Mouse (Mus musculus): ENCODE results near the gene Krt88. TPM values are rescaled to one million over a fixed set of nuclear protein-coding genes. Genes with fewer than 3 reads are reported as not detected.

Krt88 gene
- polyA plus RNA-seq, 1 experiment: not detected

DNA sequence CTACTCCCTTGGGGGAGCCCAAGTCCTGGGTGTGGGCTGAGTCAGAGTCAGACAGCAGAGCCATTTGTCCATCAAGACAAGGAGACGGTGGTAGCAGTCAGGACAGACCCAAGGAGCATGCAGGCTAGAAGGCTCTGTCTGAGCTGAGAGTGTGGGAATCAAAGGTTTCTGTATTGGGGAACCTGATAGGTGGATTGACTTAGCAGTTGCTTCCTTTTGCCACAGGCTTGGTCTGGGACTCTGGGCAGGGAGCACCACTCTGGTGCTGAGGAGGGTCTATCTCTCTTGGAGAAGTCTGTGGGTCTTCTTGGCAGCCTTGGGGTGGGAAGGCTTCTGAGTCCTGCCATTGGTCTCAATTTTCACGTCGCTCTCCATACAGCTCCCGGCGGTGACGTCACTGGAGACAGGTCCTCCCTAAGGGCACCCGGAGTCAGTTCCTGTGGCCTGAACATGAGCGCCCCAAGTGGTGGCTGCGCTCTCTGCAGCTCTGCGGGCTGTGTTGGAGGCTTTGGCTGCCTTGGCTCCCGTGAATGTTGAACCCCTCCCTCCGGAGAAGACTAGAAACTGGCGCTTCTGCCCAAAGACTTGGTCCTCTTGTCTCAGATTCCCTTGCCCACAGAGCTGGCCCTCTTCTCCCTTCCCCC lies 5.7 kb downstream of the Krt88 start:
- Histone ChIP-seq H3K27me3 (ENCODE audit: control insufficient read depth, insufficient read depth, low read length) (no peaks in the 10 kb centered on the region), H3K36me3 (ENCODE audit: control insufficient read depth, insufficient read depth, low read length) (no peaks in the 10 kb centered on the region), H3K27ac (ENCODE audit: insufficient read depth, low read length) (no peak overlapping the region), H3K4me1 (ENCODE audit: control insufficient read depth, insufficient read depth, insufficient read length) (no peaks in the 10 kb centered on the region), H3K4me3 (ENCODE audit: extremely low read depth, insufficient read depth, insufficient read length) (no peak overlapping the region)
- TF ChIP-seq CTCF (IDR thresholded peaks at IDR 0.05; ENCODE audit: extremely low read depth, insufficient read depth, insufficient read length, insufficient replicate concordance) (peak; percentile 44; the same call in 1 of the 2 replicates), POLR2A (IDR thresholded peaks at IDR 0.05; ENCODE audit: low read depth, low read length) (no peak)
- 12% methylated on average over 13 of the region's 13 CpGs for WGBS
- peak in 1 of 2 experiments; percentile 41 for DNase-seq (ENCODE audit: low read depth in 1 of 2, low spot score in 2 of 2)

DNA sequence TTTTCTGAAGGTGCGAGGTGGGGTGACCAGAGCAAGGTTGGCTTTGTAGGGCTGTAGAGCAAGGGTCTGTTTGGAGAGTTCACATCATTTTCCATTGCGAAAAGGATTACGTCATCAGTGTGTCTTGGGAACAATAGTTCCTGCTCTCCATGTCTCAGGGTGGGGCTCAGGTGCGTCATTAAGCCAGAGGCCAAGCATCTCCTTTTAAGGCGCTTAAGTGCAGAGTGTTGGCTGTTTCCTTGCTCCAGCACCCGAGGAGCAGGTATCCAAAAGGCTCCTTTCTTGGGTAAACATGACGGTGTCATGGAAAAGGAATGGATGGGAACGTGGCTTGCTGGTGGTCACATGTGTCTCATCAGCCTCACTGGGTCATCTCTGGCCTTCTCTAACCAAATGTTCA lies 7.2 kb downstream of the Krt88 start:
- Histone ChIP-seq H3K27ac (ENCODE audit: insufficient read depth, low read length) (no peak overlapping the region), H3K4me1 (ENCODE audit: control insufficient read depth, insufficient read depth, insufficient read length) (no peaks in the 10 kb centered on the region), H3K36me3 (ENCODE audit: control insufficient read depth, insufficient read depth, low read length) (no peaks in the 10 kb centered on the region), H3K27me3 (ENCODE audit: control insufficient read depth, insufficient read depth, low read length) (no peaks in the 10 kb centered on the region), H3K4me3 (ENCODE audit: extremely low read depth, insufficient read depth, insufficient read length) (no peak overlapping the region)
- DNase-seq (ENCODE audit: low read depth in 1 of 2, low spot score in 2 of 2): no peak
- TF ChIP-seq POLR2A (IDR thresholded peaks at IDR 0.05; ENCODE audit: low read depth, low read length) (no peak), CTCF (IDR thresholded peaks at IDR 0.05; ENCODE audit: extremely low read depth, insufficient read depth, insufficient read length, insufficient replicate concordance) (no peak)
- 88% methylated on average over 8 of the region's 8 CpGs for WGBS

DNA sequence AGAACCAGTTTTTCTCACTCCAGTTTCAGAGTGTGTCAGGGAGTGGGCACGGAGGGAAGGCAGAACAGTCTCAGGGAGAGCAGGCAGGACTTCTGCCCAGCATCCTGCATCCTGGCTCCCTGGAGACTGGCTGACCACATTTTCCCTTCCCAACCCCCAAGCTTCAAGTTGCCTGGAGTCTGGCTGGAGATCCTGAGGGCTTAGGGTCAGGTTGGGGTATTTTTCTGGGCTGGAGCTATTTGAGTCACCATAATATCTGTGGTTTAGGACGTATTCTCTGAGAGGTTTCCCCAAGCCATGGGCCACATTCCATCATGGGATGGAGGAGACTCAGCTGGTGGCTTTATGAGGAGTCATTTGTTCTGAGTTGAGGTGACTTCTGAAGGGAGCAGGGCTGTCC lies 7.7 kb downstream of the Krt88 start:
- Histone ChIP-seq H3K4me3 (ENCODE audit: extremely low read depth, insufficient read depth, insufficient read length) (no peak overlapping the region), H3K4me1 (ENCODE audit: control insufficient read depth, insufficient read depth, insufficient read length) (no peaks in the 10 kb centered on the region), H3K27me3 (ENCODE audit: control insufficient read depth, insufficient read depth, low read length) (no peaks in the 10 kb centered on the region), H3K27ac (ENCODE audit: insufficient read depth, low read length) (no peak overlapping the region), H3K36me3 (ENCODE audit: control insufficient read depth, insufficient read depth, low read length) (no peaks in the 10 kb centered on the region)
- 86% methylated on average over 2 of the region's 2 CpGs for WGBS
- TF ChIP-seq POLR2A (IDR thresholded peaks at IDR 0.05; ENCODE audit: low read depth, low read length) (no peak), CTCF (IDR thresholded peaks at IDR 0.05; ENCODE audit: extremely low read depth, insufficient read depth, insufficient read length, insufficient replicate concordance) (no peak)
- DNase-seq (ENCODE audit: low read depth in 1 of 2, low spot score in 2 of 2): no peak

DNA sequence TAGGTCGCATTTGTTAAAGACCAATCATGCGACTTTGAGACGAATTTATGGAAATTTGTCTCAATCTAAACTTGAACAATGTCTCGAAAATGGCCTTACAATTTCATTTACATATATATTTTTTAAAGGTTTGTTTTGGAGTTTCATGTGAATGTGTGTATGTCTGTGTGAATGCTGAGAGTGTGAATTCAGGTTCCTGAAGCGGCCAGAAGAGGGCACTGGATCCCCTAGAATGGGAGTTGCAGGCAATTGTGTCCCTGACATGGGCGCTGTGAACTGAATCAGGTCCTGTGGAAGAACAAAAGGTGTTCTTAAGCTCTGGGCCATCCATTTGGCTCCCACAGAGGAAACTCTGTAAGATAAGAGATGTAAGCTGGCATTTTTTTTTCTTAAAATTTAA lies 8.3 kb downstream of the Krt88 start:
- Histone ChIP-seq H3K4me1 (ENCODE audit: control insufficient read depth, insufficient read depth, insufficient read length) (no peaks in the 10 kb centered on the region), H3K27me3 (ENCODE audit: control insufficient read depth, insufficient read depth, low read length) (no peaks in the 10 kb centered on the region), H3K36me3 (ENCODE audit: control insufficient read depth, insufficient read depth, low read length) (no peaks in the 10 kb centered on the region), H3K4me3 (ENCODE audit: extremely low read depth, insufficient read depth, insufficient read length) (no peak overlapping the region), H3K27ac (ENCODE audit: insufficient read depth, low read length) (no peak overlapping the region)
- TF ChIP-seq POLR2A (IDR thresholded peaks at IDR 0.05; ENCODE audit: low read depth, low read length) (no peak), CTCF (IDR thresholded peaks at IDR 0.05; ENCODE audit: extremely low read depth, insufficient read depth, insufficient read length, insufficient replicate concordance) (no peak)
- WGBS: 91% methylated on average over 6 of the region's 6 CpGs
- DNase-seq (ENCODE audit: low read depth in 1 of 2, low spot score in 2 of 2): no peak

DNA sequence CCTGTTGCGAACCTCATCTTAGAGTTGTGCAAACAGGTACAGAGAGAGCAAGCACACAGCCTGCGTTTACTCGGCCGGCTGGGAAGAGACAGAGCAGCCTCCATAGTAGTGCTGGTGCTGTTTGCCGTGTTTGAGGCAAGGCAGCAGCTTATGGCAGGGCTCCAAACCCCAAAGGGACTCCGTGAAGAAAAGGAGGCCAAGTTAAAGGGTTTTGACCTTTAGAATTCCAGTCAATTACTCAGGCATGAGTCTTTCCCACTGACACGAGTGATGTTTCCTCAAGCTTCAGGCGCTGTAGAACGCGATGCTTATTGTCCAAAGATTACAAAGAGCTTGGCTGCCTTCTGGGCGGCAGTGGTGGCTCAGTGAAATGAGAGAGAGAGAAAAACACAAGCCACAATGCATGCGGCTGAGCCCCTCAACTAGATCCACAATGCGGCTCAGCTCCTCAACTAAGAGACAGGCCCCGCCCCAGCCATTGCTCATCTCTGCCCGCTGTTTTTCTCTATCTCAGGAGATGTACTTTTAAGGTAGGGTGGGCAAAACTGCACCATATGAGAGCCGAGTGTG lies 10.9 kb downstream of the Krt88 start:
- Histone ChIP-seq H3K4me1 (ENCODE audit: control insufficient read depth, insufficient read depth, insufficient read length) (no peaks in the 10 kb centered on the region), H3K36me3 (ENCODE audit: control insufficient read depth, insufficient read depth, low read length) (no peaks in the 10 kb centered on the region), H3K4me3 (ENCODE audit: extremely low read depth, insufficient read depth, insufficient read length) (no peak overlapping the region), H3K27me3 (ENCODE audit: control insufficient read depth, insufficient read depth, low read length) (no peaks in the 10 kb centered on the region), H3K27ac (ENCODE audit: insufficient read depth, low read length) (no peak overlapping the region)
- DNase-seq (ENCODE audit: low read depth in 1 of 2, low spot score in 2 of 2): no peak
- 81% methylated on average over 16 of the region's 16 CpGs for WGBS
- TF ChIP-seq CTCF (IDR thresholded peaks at IDR 0.05; ENCODE audit: extremely low read depth, insufficient read depth, insufficient read length, insufficient replicate concordance): no peak
- TF ChIP-seq POLR2A (IDR thresholded peaks at IDR 0.05; ENCODE audit: low read depth, low read length): no peak

DNA sequence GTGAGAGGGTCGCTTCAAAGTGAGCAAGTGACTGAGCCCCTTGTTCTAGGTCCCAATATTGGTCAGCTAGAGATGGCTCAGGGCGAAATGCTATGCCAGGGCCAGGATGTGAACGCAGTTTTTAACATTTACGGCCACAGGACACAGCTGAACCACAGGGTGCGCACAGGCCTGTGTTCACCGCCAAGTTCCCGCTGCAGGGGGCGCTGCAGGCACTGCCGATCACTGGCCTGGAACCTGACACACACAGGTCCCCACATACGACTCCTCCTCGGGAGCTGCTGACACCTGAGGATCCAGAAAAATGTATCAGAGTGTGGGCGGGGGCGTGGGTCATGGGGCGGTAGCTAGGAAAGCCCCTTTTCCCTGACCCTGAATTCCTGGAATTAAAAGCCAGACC lies 11.7 kb downstream of the Krt88 start:
- H3K27me3 ChIP-seq (ENCODE audit: control insufficient read depth, insufficient read depth, low read length): no peaks in the 10 kb centered on the region
- no peak overlapping the region for H3K27ac ChIP-seq (ENCODE audit: insufficient read depth, low read length)
- no peak for DNase-seq (ENCODE audit: low read depth in 1 of 2, low spot score in 2 of 2)
- WGBS: 82% methylated on average over 14 of the region's 14 CpGs
- H3K4me3 ChIP-seq (ENCODE audit: extremely low read depth, insufficient read depth, insufficient read length): no peak overlapping the region
- TF ChIP-seq POLR2A (IDR thresholded peaks at IDR 0.05; ENCODE audit: low read depth, low read length) (no peak), CTCF (IDR thresholded peaks at IDR 0.05; ENCODE audit: extremely low read depth, insufficient read depth, insufficient read length, insufficient replicate concordance) (no peak)
- H3K36me3 ChIP-seq (ENCODE audit: control insufficient read depth, insufficient read depth, low read length): no peaks in the 10 kb centered on the region
- no peaks in the 10 kb centered on the region for H3K4me1 ChIP-seq (ENCODE audit: control insufficient read depth, insufficient read depth, insufficient read length)

DNA sequence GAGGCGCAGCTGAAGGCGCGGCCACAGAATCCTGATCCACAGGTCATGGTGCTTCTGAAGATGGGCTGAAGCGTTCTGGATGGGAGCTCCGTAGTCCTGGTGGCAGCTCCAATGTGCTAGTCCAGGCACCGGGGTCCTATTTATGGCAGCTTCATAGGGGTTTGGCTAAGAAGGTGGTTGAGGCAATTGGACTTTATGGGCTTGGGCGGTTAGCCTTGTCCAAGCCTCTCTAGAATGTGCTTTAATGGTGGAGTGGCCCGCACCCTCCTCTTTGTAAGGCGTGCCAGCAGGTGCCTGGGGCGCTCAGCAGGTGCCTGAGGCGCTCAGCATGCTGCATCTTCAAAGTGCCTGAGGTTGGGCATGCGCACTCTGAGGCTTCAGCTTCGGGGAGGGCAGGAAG lies 16.1 kb downstream of the Krt88 start, which contains the start of gene Krt81:
Gene Krt81, minus strand, starts transcription at position 101 of the 400 bp plus-strand sequence.
- 85% methylated on average over 13 of the region's 13 CpGs for WGBS
- Histone ChIP-seq H3K4me3 (ENCODE audit: extremely low read depth, insufficient read depth, insufficient read length) (no peak within 1 kb of the TSS), H3K4me1 (ENCODE audit: control insufficient read depth, insufficient read depth, insufficient read length) (no peaks in the 10 kb centered on the region), H3K27ac (ENCODE audit: insufficient read depth, low read length) (no peak within 1 kb of the TSS), H3K36me3 (ENCODE audit: control insufficient read depth, insufficient read depth, low read length) (no peaks in the 10 kb centered on the region), H3K27me3 (ENCODE audit: control insufficient read depth, insufficient read depth, low read length) (peaks cover 1% of the 10 kb centered on the region; the same call in 1 of the 2 replicates)
- no peak for DNase-seq (ENCODE audit: low read depth in 1 of 2, low spot score in 2 of 2)
- TF ChIP-seq POLR2A (IDR thresholded peaks at IDR 0.05; ENCODE audit: low read depth, low read length): no peak
- no peak for TF ChIP-seq CTCF (IDR thresholded peaks at IDR 0.05; ENCODE audit: extremely low read depth, insufficient read depth, insufficient read length, insufficient replicate concordance)
